Mouse (Mus musculus) myocyte (in vitro differentiated cells): ENCODE data around the gene Dmd.

ENCODE experiments used
- POLR2A ChIP-seq: IDR thresholded peaks from one replicate; pipeline ENCODE4 v1.6.1; 2011; ENCODE audit warnings: low read depth, mild to moderate bottlenecking, control low read depth, moderate library complexity; ENCODE audit not compliant: insufficient read length
- TCF12 ChIP-seq: IDR thresholded peaks from one replicate; pipeline ENCODE4 v1.6.1; 2011; ENCODE audit warnings: mild to moderate bottlenecking, control low read depth; ENCODE audit not compliant: poor library complexity, insufficient read depth, severe bottlenecking

- TF ChIP-seq TCF12, result no peak
- TF ChIP-seq POLR2A, result no peak
Measured at GRCm38 (mm10) chrX:85207001-85207400, 2258.3 kb downstream of the Dmd start.
